Mouse (Mus musculus) embryo, embryonic 11 days (tissue): ENCODE results near the gene Kcnj3.
"Not testable (repeated sequence)": the region's sequence is repeated elsewhere in the genome, so short reads cannot be mapped to it uniquely, and the experiment has no call there.

ENCODE experiments used
- DNase-seq: peaks from one replicate; pipeline ENCODE4 v3.0.0-alpha.2; 2015

Gene Kcnj3

GRCm38 (mm10) chr2:55435721-55436260 lies at the start of gene Kcnj3:
Gene Kcnj3, plus strand, starts transcription at chr2:55435970.
- DNase-seq = peak; percentile 55

- no peak for DNase-seq
Observed at GRCm38 (mm10) chr2:55390330-55390989, 45.3 kb upstream of the Kcnj3 start.

GRCm38 (mm10) chr2:55405307-55405706 lies 30.5 kb upstream of the Kcnj3 start:
- no peak for DNase-seq

- no peak for DNase-seq
Observed at GRCm38 (mm10) chr2:55427633-55428032, 8.1 kb upstream of the Kcnj3 start.

- no peak for DNase-seq
Observed at GRCm38 (mm10) chr2:55432104-55432503, 3.7 kb upstream of the Kcnj3 start.

GRCm38 (mm10) chr2:55436261-55437006 lies 664 bp downstream of the Kcnj3 start:
- DNase-seq = peak; percentile 31

GRCm38 (mm10) chr2:55437007-55437949 lies 1.5 kb downstream of the Kcnj3 start:
- peak; percentile 50 for DNase-seq

- DNase-seq = no peak
Observed at GRCm38 (mm10) chr2:55437977-55438376, 2.2 kb downstream of the Kcnj3 start.

GRCm38 (mm10) chr2:55439211-55439610 lies 3.4 kb downstream of the Kcnj3 start:
- DNase-seq = no peak

- DNase-seq = peak; percentile 20
Observed at GRCm38 (mm10) chr2:55442006-55442405, 6.2 kb downstream of the Kcnj3 start.

GRCm38 (mm10) chr2:55447298-55447697 lies 11.5 kb downstream of the Kcnj3 start:
- DNase-seq = no peak

GRCm38 (mm10) chr2:55450774-55451173 lies 15.0 kb downstream of the Kcnj3 start:
- no peak for DNase-seq

GRCm38 (mm10) chr2:55459195-55459594 lies 23.4 kb downstream of the Kcnj3 start:
- no peak for DNase-seq

GRCm38 (mm10) chr2:55469141-55469540 lies 33.4 kb downstream of the Kcnj3 start:
- no peak for DNase-seq

GRCm38 (mm10) chr2:55470006-55470405 lies 34.2 kb downstream of the Kcnj3 start:
- DNase-seq = no peak

GRCm38 (mm10) chr2:55479511-55479910 lies 43.7 kb downstream of the Kcnj3 start:
- no peak for DNase-seq

- no peak for DNase-seq
Observed at GRCm38 (mm10) chr2:55479933-55480601, 44.3 kb downstream of the Kcnj3 start.

GRCm38 (mm10) chr2:55480602-55480965 lies 44.8 kb downstream of the Kcnj3 start:
- DNase-seq = no peak

- DNase-seq = not testable (repeated sequence)
Observed at GRCm38 (mm10) chr2:55485500-55486129, 49.8 kb downstream of the Kcnj3 start.

- DNase-seq = no peak
Observed at GRCm38 (mm10) chr2:55503390-55504176, 67.8 kb downstream of the Kcnj3 start.

GRCm38 (mm10) chr2:55505712-55506111 lies 69.9 kb downstream of the Kcnj3 start:
- DNase-seq = no peak
